Mouse (Mus musculus) hindbrain, embryonic 11.5 days (tissue): ENCODE data around the gene Prpf38b. TPM values are rescaled to one million over a fixed set of nuclear protein-coding genes. Genes with fewer than 3 reads are reported as not detected.
"Not testable (repeated sequence)": the region's sequence is repeated elsewhere in the genome, so short reads cannot be mapped to it uniquely, and the experiment has no call there.

Experiments used
- ATAC-seq: fragments of 200-750 bp; cut with Nextera tagmentation; 2 replicates; pipeline ENCODE4 v1.8.0; 2017; ENCODE audit warnings: mild to moderate bottlenecking, moderate TSS enrichment, moderate library complexity; ENCODE audit not compliant: low FRiP score
- DNase-seq: peaks from one replicate; pipeline ENCODE4 v3.0.0-alpha.2; 2015; ENCODE audit warnings: low spot score
- H3K27ac ChIP-seq: fragments of 300-500 bp; sonication (generic); 2 replicates; pipeline ENCODE4 v1.5.1; 2014; ENCODE audit warnings: mild to moderate bottlenecking, low read depth, low read length
- H3K27me3 ChIP-seq: fragments of 300-500 bp; sonication (generic); 2 replicates; pipeline ENCODE4 v1.6.1; 2014; ENCODE audit warnings: mild to moderate bottlenecking, low read length, moderate library complexity, mixed read lengths; ENCODE audit not compliant: control insufficient read depth, insufficient read depth
- H3K36me3 ChIP-seq: fragments of 300-500 bp; sonication (generic); 2 replicates; pipeline ENCODE4 v1.6.1; 2014; ENCODE audit warnings: mild to moderate bottlenecking, low read length, moderate library complexity, mixed read lengths; ENCODE audit not compliant: control insufficient read depth, insufficient read depth
- H3K4me1 ChIP-seq: fragments of 300-500 bp; sonication (generic); replicated peaks from 2 replicates; pipeline ENCODE4 v1.6.1; 2014; ENCODE audit warnings: low read length, mixed read lengths; ENCODE audit not compliant: control insufficient read depth, insufficient read depth
- H3K4me2 ChIP-seq: fragments of 300-500 bp; sonication (generic); replicated peaks from 2 replicates; pipeline ENCODE4 v1.6.1; 2014; ENCODE audit warnings: mild to moderate bottlenecking, low read depth, low read length
- H3K4me3 ChIP-seq: fragments of 300-500 bp; sonication (generic); 2 replicates; pipeline ENCODE4 v1.5.1; 2014; ENCODE audit warnings: low read depth, low read length
- H3K9ac ChIP-seq: fragments of 300-500 bp; sonication (generic); 2 replicates; pipeline ENCODE4 v1.6.1; 2014; ENCODE audit warnings: low read depth, low read length
- H3K9me3 ChIP-seq: fragments of 300-500 bp; sonication (generic); 2 replicates; pipeline ENCODE4 v1.6.1; 2016; ENCODE audit warnings: low read length; ENCODE audit not compliant: control insufficient read depth
- WGBS: fragments of 180-500 bp; shearing (Covaris S2); extraction: QIAGEN DNeasy Blood & Tissue Kit; methylation state at CpG from one replicate; pipeline ENCODE4 v1.1.7; 2014; 5-methylcytosine and 5-hydroxymethylcytosine counted together
- polyA plus RNA-seq: library from polyadenylated mRNA; unstranded; fragments of >200 nt; fragmentation: Nextera tagmentation; extraction: Ambion mirVana; gene quantifications from 2 replicates; pipeline ENCODE4 v1.2.1, GENCODE M21; 2014

Gene Prpf38b
- polyA plus RNA-seq, 1 experiment from 2014 or later = 85.3 TPM

- no peak within 1 kb of the TSS for H3K4me3 ChIP-seq
- ATAC-seq = no peak
- no peak for DNase-seq
- no peaks in the 10 kb centered on the region for H3K27me3 ChIP-seq
- no peak within 1 kb of the TSS for H3K27ac ChIP-seq
- H3K9me3 ChIP-seq = no peaks in the 10 kb centered on the region
- H3K4me1 ChIP-seq = no peaks in the 10 kb centered on the region
- no peak within 1 kb of the TSS for H3K4me2 ChIP-seq
- H3K9ac ChIP-seq = no peak within 1 kb of the TSS
- no peaks in the 10 kb centered on the region for H3K36me3 ChIP-seq
- 98% methylated on average over 1 of the region's 1 CpGs for WGBS
Observed at GRCm38 (mm10) chr3:108889908-108890307, 21.6 kb downstream of the Prpf38b start, which contains the start of gene Fndc7. TSS of gene Fndc7 (minus strand) at chr3:108890008.

GRCm38 (mm10) chr3:108887618-108887975, 23.9 kb downstream of the Prpf38b start:
- Histone ChIP-seq H3K4me2 (no peak overlapping the region), H3K9ac (no peak overlapping the region), H3K27me3 (no peaks in the 10 kb centered on the region), H3K36me3 (no peaks in the 10 kb centered on the region), H3K4me3 (no peak overlapping the region), H3K9me3 (no peaks in the 10 kb centered on the region), H3K4me1 (no peaks in the 10 kb centered on the region), H3K27ac (no peak overlapping the region)
- no peak for DNase-seq
- WGBS = 90% methylated on average over 3 of the region's 3 CpGs
- ATAC-seq = no peak

DNA sequence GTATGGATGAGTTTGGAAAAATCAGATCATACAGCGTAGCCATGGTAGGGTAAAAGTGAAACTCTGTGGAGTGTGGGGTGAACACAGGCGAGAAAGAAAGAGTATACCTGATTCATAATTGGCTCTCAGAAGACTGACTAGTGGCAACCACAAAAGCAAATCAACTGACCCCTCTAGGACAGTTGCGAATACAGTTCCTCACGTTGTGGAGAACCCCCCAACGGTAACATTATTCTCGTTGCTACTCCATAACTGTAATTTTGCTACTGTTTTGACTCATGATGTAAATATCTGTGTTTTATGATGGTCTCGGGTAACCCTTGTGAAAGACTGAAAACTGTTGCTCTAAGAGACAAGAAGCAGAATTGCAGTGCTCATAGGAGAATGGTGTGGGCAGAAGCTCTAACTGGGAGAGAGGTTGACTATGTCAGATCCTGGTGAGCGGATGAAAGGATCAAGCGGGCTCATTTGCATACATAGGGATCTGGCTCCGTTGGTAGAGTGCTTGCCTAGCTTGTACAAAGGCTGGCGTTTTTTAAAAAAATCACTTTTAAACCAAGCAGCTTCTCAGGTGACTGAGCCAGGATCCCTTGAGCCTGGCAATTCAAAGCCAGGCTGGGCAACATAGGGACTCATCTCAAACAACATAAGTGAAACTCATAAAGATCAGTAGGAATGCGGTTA, 24.5 kb downstream of the Prpf38b start:
- H3K9me3 ChIP-seq = no peaks in the 10 kb centered on the region
- H3K4me1 ChIP-seq = no peaks in the 10 kb centered on the region
- H3K27ac ChIP-seq = no peak overlapping the region
- no peaks in the 10 kb centered on the region for H3K27me3 ChIP-seq
- no peak for DNase-seq
- ATAC-seq = 0 out of 2 replicates have a peak, but pooled peaks have one; percentile 45
- no peak overlapping the region for H3K9ac ChIP-seq
- H3K36me3 ChIP-seq = no peaks in the 10 kb centered on the region
- no peak overlapping the region for H3K4me3 ChIP-seq
- WGBS = 66% methylated on average over 12 of the region's 12 CpGs
- H3K4me2 ChIP-seq = no peak overlapping the region

DNA sequence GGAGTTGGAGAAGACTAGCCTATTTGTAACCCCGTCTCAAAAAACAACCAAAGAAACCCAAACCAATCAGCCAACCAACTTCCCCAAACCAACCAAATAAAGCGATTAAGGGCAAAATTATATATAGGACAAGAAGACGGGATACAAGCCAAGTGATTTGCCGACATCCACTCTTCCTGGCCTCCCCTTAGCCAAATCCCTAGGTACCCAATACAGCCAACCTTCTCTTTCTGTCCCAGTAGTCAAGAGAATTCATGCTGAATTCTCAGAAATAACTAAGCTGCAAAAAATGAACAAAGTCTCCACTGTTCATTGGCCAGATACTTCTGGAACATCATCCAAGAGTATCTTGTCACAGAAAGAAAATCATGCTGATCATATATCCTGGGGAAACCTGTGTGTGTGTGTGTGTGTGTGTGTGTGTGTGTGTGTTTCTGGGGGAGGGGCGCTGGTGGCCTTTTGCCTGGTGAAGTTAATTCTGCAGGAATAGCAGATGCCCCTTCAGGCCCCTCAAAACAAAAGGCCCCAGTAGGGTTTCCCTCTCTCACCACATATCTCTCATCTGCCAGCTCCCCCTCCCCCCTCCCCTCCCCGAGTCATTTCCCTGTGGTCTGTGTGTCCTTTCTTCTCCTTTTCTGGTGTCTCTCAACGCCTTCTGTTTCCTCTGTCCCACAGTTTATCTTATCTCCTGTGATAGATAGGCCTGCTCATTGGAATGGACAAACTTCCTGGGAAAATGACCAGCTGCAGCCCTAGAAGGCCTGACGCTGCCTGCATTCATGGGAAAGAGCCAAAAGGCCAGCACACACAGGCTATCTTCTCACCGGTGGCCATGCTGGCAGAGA, 25.6 kb downstream of the Prpf38b start:
- H3K27me3 ChIP-seq = no peaks in the 10 kb centered on the region
- DNase-seq (peak; percentile 61), ATAC-seq (peak; percentile 83)
- no peaks in the 10 kb centered on the region for H3K9me3 ChIP-seq
- no peak overlapping the region for H3K4me2 ChIP-seq
- no peak overlapping the region for H3K4me3 ChIP-seq
- 48% methylated on average over 9 of the region's 9 CpGs for WGBS
- H3K27ac ChIP-seq = peak overlapping the region; percentile 4; the same call in 1 of the 2 replicates
- H3K4me1 ChIP-seq = no peaks in the 10 kb centered on the region
- H3K9ac ChIP-seq = no peak overlapping the region
- H3K36me3 ChIP-seq = no peaks in the 10 kb centered on the region

GRCm38 (mm10) chr3:108884706-108885289, 26.7 kb downstream of the Prpf38b start:
- H3K27me3 ChIP-seq = no peaks in the 10 kb centered on the region
- DNase-seq = no peak
- H3K9me3 ChIP-seq = no peaks in the 10 kb centered on the region
- no peaks in the 10 kb centered on the region for H3K36me3 ChIP-seq
- 61% methylated on average over 8 of the region's 8 CpGs for WGBS
- ATAC-seq = no peak
- H3K4me2 ChIP-seq = no peak overlapping the region
- no peak overlapping the region for H3K4me3 ChIP-seq
- H3K9ac ChIP-seq = no peak overlapping the region
- H3K27ac ChIP-seq = 0 out of 2 replicates have a peak overlapping the region, but pooled peaks have one; percentile 7
- no peaks in the 10 kb centered on the region for H3K4me1 ChIP-seq

GRCm38 (mm10) chr3:108883067-108883466, 28.5 kb downstream of the Prpf38b start:
- no peaks in the 10 kb centered on the region for H3K36me3 ChIP-seq
- no peaks in the 10 kb centered on the region for H3K4me1 ChIP-seq
- no peak overlapping the region for H3K9ac ChIP-seq
- H3K9me3 ChIP-seq = no peaks in the 10 kb centered on the region
- no peaks in the 10 kb centered on the region for H3K27me3 ChIP-seq
- DNase-seq (no peak), ATAC-seq (no peak)
- no peak overlapping the region for H3K27ac ChIP-seq
- WGBS = 94% methylated on average over 2 of the region's 2 CpGs
- H3K4me2 ChIP-seq = no peak overlapping the region
- no peak overlapping the region for H3K4me3 ChIP-seq

DNA sequence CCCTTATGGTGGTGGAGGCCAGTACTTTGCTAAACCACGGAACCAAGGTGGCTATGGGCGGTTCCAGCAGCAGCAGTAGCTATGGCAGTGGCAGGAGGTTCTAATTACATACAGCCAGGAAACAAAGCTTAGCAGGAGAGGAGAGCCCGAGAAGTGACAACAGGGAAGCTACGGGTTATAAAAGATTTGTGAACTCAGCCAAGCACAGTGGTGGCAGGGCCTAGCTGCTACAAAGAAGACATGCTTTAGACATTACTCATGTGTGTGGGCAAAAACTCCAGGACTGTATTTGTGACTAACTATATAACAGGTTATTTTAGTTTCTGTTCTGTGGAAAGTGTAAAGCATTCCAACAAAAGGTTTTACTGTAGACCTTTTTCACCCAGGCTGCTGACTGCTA, 29.7 kb downstream of the Prpf38b start:
- DNase-seq, H3K27me3 ChIP-seq, ATAC-seq, H3K36me3 ChIP-seq, H3K4me2 ChIP-seq, H3K4me3 ChIP-seq, H3K4me1 ChIP-seq, H3K9me3 ChIP-seq, H3K9ac ChIP-seq, H3K27ac ChIP-seq: not testable (repeated sequence)
- 21% methylated on average over 4 of the region's 4 CpGs for WGBS

- H3K4me3 ChIP-seq = no peak overlapping the region
- H3K27ac ChIP-seq = no peak overlapping the region
- no peak overlapping the region for H3K4me2 ChIP-seq
- no peaks in the 10 kb centered on the region for H3K9me3 ChIP-seq
- no peak overlapping the region for H3K9ac ChIP-seq
- no peaks in the 10 kb centered on the region for H3K36me3 ChIP-seq
- H3K27me3 ChIP-seq = no peaks in the 10 kb centered on the region
- 62% methylated on average over 28 of the region's 28 CpGs for WGBS
- ATAC-seq (peak; percentile 25; the same call in 1 of the 2 replicates), DNase-seq (no peak)
- no peaks in the 10 kb centered on the region for H3K4me1 ChIP-seq
Observed at GRCm38 (mm10) chr3:108880544-108881507, 30.7 kb downstream of the Prpf38b start.
